Mouse (Mus musculus) forebrain, postnatal 0 days (tissue): ENCODE measurements around the gene Theg. TPM values are rescaled to one million over a fixed set of nuclear protein-coding genes. Genes with fewer than 3 reads are reported as not detected.

Experiments used
- ATAC-seq: fragments of 200-750 bp; cut with Nextera tagmentation; 2 replicates; pipeline ENCODE4 v1.8.0; 2017; ENCODE audit warnings: mild to moderate bottlenecking, moderate library complexity
- DNase-seq: peaks from one replicate; pipeline ENCODE4 v3.0.0-alpha.2; 2015
- H3K27ac ChIP-seq: fragments of 300-500 bp; sonication (generic); 2 replicates; pipeline ENCODE4 v1.5.1; 2014; ENCODE audit warnings: low read depth, mild to moderate bottlenecking, antibody characterized with exemption, low read length, moderate library complexity, mixed read lengths
- H3K27me3 ChIP-seq: fragments of 300-500 bp; sonication (generic); 2 replicates; pipeline ENCODE4 v1.6.1; 2014; ENCODE audit warnings: mild to moderate bottlenecking, low read length, mixed read lengths; ENCODE audit not compliant: insufficient read depth
- H3K36me3 ChIP-seq: fragments of 300-500 bp; sonication (generic); 2 replicates; pipeline ENCODE4 v1.6.1; 2014; ENCODE audit warnings: mild to moderate bottlenecking, moderate library complexity; ENCODE audit not compliant: insufficient read depth
- H3K4me1 ChIP-seq: fragments of 300-500 bp; sonication (generic); 2 replicates; pipeline ENCODE4 v1.6.1; 2014; ENCODE audit warnings: antibody characterized with exemption; ENCODE audit not compliant: insufficient read depth
- H3K4me2 ChIP-seq: fragments of 300-500 bp; sonication (generic); 2 replicates; pipeline ENCODE4 v1.6.1; 2014; ENCODE audit warnings: low read depth, mild to moderate bottlenecking, moderate library complexity
- H3K4me3 ChIP-seq: fragments of 300-500 bp; sonication (generic); 2 replicates; pipeline ENCODE4 v1.5.1; 2014; ENCODE audit warnings: low read depth, low read length, mixed read lengths
- H3K9ac ChIP-seq: fragments of 300-500 bp; sonication (generic); 2 replicates; pipeline ENCODE4 v1.6.1; 2014; ENCODE audit warnings: mild to moderate bottlenecking
- H3K9me3 ChIP-seq: fragments of 300-500 bp; sonication (generic); 2 replicates; pipeline ENCODE4 v1.6.1; 2016; ENCODE audit warnings: low read length
- CTCF ChIP-seq: sonication (generic); IDR thresholded peaks from 2 replicates; pipeline ENCODE4 v1.5.1; 2016; ENCODE audit warnings: antibody characterized with exemption, control low read depth, low read depth
- WGBS: fragments of 180-500 bp; shearing (Covaris S2); extraction: QIAGEN DNeasy Blood & Tissue Kit; methylation state at CpG from one replicate; pipeline ENCODE4 v1.1.7; 2014; 5-methylcytosine and 5-hydroxymethylcytosine counted together
- polyA plus RNA-seq: library from polyadenylated mRNA; unstranded; fragments of >200 nt; fragmentation: Nextera tagmentation; extraction: Ambion mirVana; gene quantifications from 2 replicates; pipeline ENCODE4 v1.2.1, GENCODE M21; 2015
- total RNA-seq: library from RNA; depleted of rRNA; stranded (reverse); fragments of >200 nt; gene quantifications from 2 replicates; pipeline ENCODE4 v1.2.3, GENCODE M21; 2014

Gene Theg
- total and polyA plus RNA-seq, 2 experiments from 2014 or later: not detected

DNA sequence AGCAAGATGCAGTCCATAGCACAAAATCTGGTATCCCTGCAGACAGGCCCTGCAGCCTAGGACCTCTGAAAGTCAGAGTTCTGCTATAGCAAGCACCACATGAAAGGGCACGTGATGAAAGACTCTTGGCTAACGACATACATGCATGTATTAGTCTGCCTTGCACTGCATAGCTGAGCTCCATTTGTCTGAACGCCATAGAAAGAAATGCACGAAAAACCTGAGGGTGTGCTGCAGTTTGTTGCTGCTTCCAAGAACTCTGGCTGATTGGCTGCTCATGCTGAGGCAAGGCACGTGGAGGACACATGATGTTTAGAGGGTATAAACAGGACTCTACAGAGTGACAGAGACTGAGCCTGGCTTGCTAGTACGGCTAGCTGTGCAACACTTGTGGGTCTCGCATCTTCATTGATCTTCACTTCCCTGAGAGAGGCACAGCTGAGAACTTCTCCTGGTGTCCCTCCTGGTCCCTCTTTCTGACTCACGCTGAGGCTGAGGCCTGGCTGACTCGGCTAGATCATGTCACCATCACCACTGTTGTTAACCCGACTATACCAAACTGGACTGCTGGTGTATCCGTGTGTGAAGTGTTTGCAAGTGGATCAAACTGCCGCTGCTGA is 50.6 kb downstream of the Theg start:
- no peaks in the 10 kb centered on the region for H3K27me3 ChIP-seq
- DNase-seq (no peak), ATAC-seq (no peak)
- H3K4me2 ChIP-seq: no peak overlapping the region
- peaks cover 25% of the 10 kb centered on the region for H3K36me3 ChIP-seq
- no peak for TF ChIP-seq CTCF
- WGBS: 77% methylated on average over 12 of the region's 12 CpGs
- H3K9ac ChIP-seq: no peak overlapping the region
- H3K27ac ChIP-seq: no peak overlapping the region
- no peak overlapping the region for H3K4me3 ChIP-seq
- peaks cover 6% of the 10 kb centered on the region; the same call in 1 of the 2 replicates for H3K4me1 ChIP-seq
- no peaks in the 10 kb centered on the region for H3K9me3 ChIP-seq

DNA sequence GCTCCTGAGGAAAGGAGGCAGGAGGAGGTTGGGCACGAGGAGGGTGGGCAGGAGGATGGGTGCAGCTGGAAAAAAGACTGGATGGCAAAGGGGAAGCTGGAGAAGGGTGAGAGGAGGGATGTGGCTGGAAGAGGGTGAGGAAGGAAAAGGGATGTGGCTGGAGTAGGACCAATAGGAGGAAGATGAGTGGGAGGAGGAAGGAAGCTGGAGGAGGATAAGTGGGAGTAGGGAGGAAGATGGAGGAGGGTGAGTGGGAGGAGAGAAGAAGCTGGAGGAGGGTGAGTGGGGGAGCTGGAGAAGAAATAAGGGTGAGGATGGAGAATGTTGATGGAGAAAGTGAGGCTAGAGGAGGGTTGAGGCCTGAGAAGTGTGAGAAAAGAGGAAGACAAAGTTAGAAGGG is 51.7 kb downstream of the Theg start:
- TF ChIP-seq CTCF: no peak
- ATAC-seq: no peak
- Histone ChIP-seq H3K9me3 (no peaks in the 10 kb centered on the region), H3K36me3 (peaks cover 14% of the 10 kb centered on the region), H3K9ac (no peak overlapping the region), H3K4me3 (no peak overlapping the region), H3K4me2 (no peak overlapping the region), H3K27me3 (no peaks in the 10 kb centered on the region), H3K27ac (no peak overlapping the region), H3K4me1 (peaks cover 6% of the 10 kb centered on the region; the same call in 1 of the 2 replicates)
- WGBS: 59% methylated on average over 1 of the region's 1 CpGs
- DNase-seq: no peak

DNA sequence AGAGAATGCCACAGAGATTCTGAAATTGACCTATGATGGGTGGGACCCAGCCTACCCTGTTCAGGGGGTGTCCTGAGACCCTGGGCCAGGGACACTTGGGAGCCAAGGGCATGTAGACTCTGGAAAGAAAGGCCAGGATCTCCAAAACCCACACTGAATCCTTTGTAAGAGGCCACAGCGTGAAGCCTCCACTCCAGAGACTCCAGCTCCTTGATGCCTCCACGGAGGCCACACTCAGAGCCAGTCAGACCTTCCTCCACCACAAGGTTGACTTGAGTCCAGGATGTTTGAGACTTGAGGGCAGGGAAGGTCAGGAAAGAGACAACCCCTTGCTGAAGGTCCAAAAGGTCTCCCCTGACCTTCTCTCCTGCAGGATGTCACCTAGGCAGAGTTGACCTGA is 52.7 kb downstream of the Theg start:
- Histone ChIP-seq H3K27me3 (no peaks in the 10 kb centered on the region), H3K4me2 (no peak overlapping the region), H3K4me1 (peaks cover 6% of the 10 kb centered on the region; the same call in 1 of the 2 replicates), H3K27ac (no peak overlapping the region), H3K9ac (no peak overlapping the region), H3K4me3 (no peak overlapping the region), H3K9me3 (no peaks in the 10 kb centered on the region), H3K36me3 (peaks cover 5% of the 10 kb centered on the region; the same call in 1 of the 2 replicates)
- no peak for TF ChIP-seq CTCF
- ATAC-seq: no peak
- 86% methylated on average over 2 of the region's 2 CpGs for WGBS
- no peak for DNase-seq

DNA sequence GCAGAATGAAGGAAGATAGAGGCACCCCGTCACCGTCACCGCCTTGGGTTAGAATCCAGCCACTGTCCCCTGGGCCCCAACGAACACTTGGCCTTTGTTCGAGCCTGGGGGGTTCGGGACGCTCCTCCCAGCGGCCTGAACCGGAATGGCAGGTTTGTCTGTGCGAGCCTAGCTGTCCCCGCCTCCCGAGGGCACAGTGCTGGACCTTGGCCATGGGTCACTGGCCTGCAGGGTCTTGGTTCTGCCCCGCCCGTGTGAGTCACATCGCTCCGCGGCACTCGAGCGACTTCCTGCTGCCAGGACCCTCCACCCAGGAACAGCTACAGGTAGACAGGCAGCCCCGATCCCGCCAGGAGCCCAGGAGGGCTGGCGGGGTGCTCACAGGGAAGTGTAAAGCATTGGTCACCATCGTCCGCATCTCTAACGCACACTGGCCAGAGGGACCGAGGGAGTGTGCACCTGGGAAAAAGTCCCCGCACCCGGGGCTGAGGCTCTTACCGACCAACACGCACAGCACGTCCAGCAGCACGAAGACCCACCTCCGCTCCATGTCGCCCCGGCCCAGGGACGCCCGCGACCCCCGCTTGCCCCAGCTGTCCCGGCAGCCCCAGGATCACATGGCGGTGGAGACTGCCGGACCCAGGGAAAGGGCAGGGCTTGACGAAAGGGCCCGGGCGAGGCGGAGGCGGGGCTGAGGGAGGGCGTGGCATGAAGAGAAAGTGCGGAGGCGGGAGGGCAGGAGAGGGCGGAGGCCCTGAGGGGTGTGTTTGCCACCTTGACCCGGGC is 53.8 kb downstream of the Theg start, which contains the start of gene Plpp2:
Gene Plpp2, minus strand, starts transcription at position 671 of the 786 bp plus-strand sequence.
- peaks cover 6% of the 10 kb centered on the region; the same call in 1 of the 2 replicates for H3K4me1 ChIP-seq
- no peaks in the 10 kb centered on the region for H3K36me3 ChIP-seq
- peak within 1 kb of the TSS; percentile 49 for H3K4me3 ChIP-seq
- DNase-seq: peak; percentile 56
- H3K27me3 ChIP-seq: no peaks in the 10 kb centered on the region
- peak; percentile 64 for TF ChIP-seq CTCF
- peak; percentile 65 for ATAC-seq
- WGBS: under 1% methylated on average over 52 of the region's 52 CpGs
- no peak within 1 kb of the TSS for H3K27ac ChIP-seq
- H3K4me2 ChIP-seq: peak within 1 kb of the TSS; percentile 85
- H3K9ac ChIP-seq: peak within 1 kb of the TSS; percentile 54
- no peaks in the 10 kb centered on the region for H3K9me3 ChIP-seq

DNA sequence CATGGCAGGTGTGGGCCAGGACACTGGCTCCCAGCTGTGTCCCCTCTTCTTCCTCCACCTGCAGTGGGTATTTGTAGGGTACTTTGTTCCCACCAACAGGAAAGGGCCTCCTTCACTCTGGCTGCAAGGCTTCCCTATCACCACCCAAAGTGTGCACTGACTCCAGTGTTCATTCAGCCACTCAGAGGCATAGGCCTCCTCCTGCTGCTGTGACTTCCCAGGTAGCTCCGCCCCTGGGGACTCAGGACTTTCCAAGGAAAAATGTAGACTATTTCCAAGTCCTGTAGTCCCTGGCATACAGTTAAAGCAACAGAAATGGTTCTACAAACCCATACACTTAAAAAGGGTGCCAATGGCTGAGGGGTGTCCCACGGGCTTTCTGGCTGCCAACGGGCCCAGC is 54.5 kb downstream of the Theg start:
- Histone ChIP-seq H3K36me3 (no peaks in the 10 kb centered on the region), H3K27me3 (no peaks in the 10 kb centered on the region), H3K4me2 (peak overlapping the region; percentile 85), H3K9ac (peak overlapping the region; percentile 54; the same call in 1 of the 2 replicates), H3K27ac (no peak overlapping the region), H3K9me3 (no peaks in the 10 kb centered on the region), H3K4me3 (peak overlapping the region; percentile 49), H3K4me1 (peaks cover 6% of the 10 kb centered on the region; the same call in 1 of the 2 replicates)
- ATAC-seq: peak; percentile 46
- TF ChIP-seq CTCF: no peak
- WGBS: 31% methylated on average over 3 of the region's 3 CpGs
- DNase-seq: peak; percentile 10

DNA sequence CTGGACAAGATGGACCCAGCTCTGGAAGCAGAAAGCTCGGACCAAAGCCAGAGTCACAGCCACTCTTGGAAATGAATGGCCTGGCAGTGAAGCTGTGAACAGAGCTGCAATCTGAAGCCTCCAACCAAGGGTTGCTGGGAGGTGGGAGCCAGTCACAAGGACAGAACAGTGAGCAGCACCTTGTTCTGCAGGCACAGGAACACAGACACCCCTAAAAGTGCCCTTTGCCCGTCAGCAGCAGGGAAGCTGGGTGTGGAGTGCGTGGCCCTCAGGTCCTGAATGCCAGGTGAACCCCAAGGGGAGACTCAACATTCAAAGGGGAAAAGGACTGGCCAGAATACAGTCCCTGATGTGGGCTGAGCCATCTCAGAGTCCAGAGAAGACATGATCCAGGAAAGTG is 55.5 kb downstream of the Theg start:
- ATAC-seq (no peak), DNase-seq (no peak)
- H3K4me3 ChIP-seq: no peak overlapping the region
- TF ChIP-seq CTCF: no peak
- no peak overlapping the region for H3K4me2 ChIP-seq
- WGBS: 90% methylated on average over 3 of the region's 3 CpGs
- no peaks in the 10 kb centered on the region for H3K27me3 ChIP-seq
- no peak overlapping the region for H3K9ac ChIP-seq
- H3K4me1 ChIP-seq: peaks cover 6% of the 10 kb centered on the region; the same call in 1 of the 2 replicates
- H3K36me3 ChIP-seq: no peaks in the 10 kb centered on the region
- H3K27ac ChIP-seq: no peak overlapping the region
- no peaks in the 10 kb centered on the region for H3K9me3 ChIP-seq

DNA sequence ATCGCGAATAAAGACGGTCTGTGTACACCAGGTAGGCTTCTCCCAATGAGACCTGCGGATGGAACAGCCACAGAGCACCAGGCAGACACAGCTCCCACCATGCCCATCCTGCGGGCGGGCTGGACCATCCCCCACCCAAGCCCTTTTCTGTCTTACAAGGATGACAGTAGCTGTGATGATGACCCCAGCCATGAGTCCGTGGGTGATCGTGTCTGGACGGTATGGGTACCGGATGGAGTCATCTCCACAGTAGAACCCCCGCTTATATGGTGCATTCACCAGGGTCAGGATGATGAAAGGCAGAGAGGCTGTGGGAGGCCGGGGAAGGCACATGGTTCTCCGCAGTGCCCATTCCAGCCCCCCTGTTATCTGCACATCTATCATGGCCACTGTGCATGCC is 56.4 kb downstream of the Theg start:
- DNase-seq: no peak
- Histone ChIP-seq H3K27me3 (no peaks in the 10 kb centered on the region), H3K27ac (no peak overlapping the region), H3K36me3 (no peaks in the 10 kb centered on the region), H3K9me3 (no peaks in the 10 kb centered on the region), H3K4me2 (no peak overlapping the region), H3K4me1 (peaks cover 6% of the 10 kb centered on the region; the same call in 1 of the 2 replicates), H3K4me3 (no peak overlapping the region), H3K9ac (no peak overlapping the region)
- ATAC-seq: no peak
- WGBS: 94% methylated on average over 13 of the region's 13 CpGs
- no peak for TF ChIP-seq CTCF
